Mouse (Mus musculus) bone marrow, adult 2 months (tissue): Measurements from ENCODE around the gene Rcc1l. TPM values are rescaled to one million over a fixed set of nuclear protein-coding genes. Genes with fewer than 3 reads are reported as not detected.
A peak's percentile ranks its signal among the peaks of the same experiment; 100 is the strongest.

ENCODE experiments used
- H3K27ac ChIP-seq: fragments of 200-500 bp; 2 replicates; pipeline ENCODE4 v1.5.1; 2012; ENCODE audit warnings: low read depth, mild to moderate bottlenecking, control low read depth, inconsistent platforms, low read length; ENCODE audit not compliant: control insufficient read depth, poor library complexity, insufficient read depth
- H3K4me1 ChIP-seq: fragments of 200-500 bp; 2 replicates; pipeline ENCODE4 v1.6.1; 2011; ENCODE audit warnings: low read length; ENCODE audit not compliant: control insufficient read depth, insufficient read depth
- H3K4me3 ChIP-seq: fragments of 200-500 bp; replicated peaks from 2 replicates; pipeline ENCODE3; 2011; ENCODE audit warnings: mild to moderate bottlenecking, low read depth, low read length, control low read depth; ENCODE audit not compliant: control insufficient read depth
- CTCF ChIP-seq: fragments of 200-500 bp; IDR thresholded peaks from 2 replicates; pipeline ENCODE4 v1.5.1; 2011; ENCODE audit warnings: low read length, control low read depth; ENCODE audit not compliant: control insufficient read depth, insufficient read depth
- POLR2A ChIP-seq: fragments of 200-500 bp; IDR thresholded peaks from 2 replicates; pipeline ENCODE4 v1.6.1; 2011; ENCODE audit warnings: low read depth, mild to moderate bottlenecking, control low read depth, low read length, borderline replicate concordance; ENCODE audit not compliant: control insufficient read depth
- WGBS: fragments of 180-500 bp; shearing (Covaris S2); methylation state at CpG from one replicate; pipeline ENCODE4 v1.1.7; 2018; 5-methylcytosine and 5-hydroxymethylcytosine counted together
- polyA plus RNA-seq: library from polyadenylated mRNA; stranded (reverse); fragments of >200 nt; gene quantifications from 2 replicates; pipeline ENCODE4 v1.2.4, GENCODE M21; 2011; ENCODE audit warnings: low replicate concordance; ENCODE audit not compliant: missing spikeins, insufficient read depth, insufficient read length

The Rcc1l gene
- polyA plus RNA-seq, 1 experiment = 12.5 TPM

GRCm38 (mm10) chr5:134206721-134207120, 30.1 kb upstream of the Rcc1l start:
- peaks cover 1% of the 10 kb centered on the region; the same call in 1 of the 2 replicates for H3K4me1 ChIP-seq
- no peak overlapping the region for H3K4me3 ChIP-seq
- no peak overlapping the region for H3K27ac ChIP-seq
- no peak for TF ChIP-seq POLR2A
- TF ChIP-seq CTCF = no peak
- WGBS = 24% methylated on average over 10 of the region's 10 CpGs

- no peak for TF ChIP-seq CTCF
- TF ChIP-seq POLR2A = no peak
- H3K27ac ChIP-seq = no peak overlapping the region
- WGBS = 74% methylated on average over 8 of the region's 8 CpGs
- H3K4me3 ChIP-seq = no peak overlapping the region
- no peaks in the 10 kb centered on the region for H3K4me1 ChIP-seq
Measured at GRCm38 (mm10) chr5:134193664-134194063, 17.1 kb upstream of the Rcc1l start.

GRCm38 (mm10) chr5:134188571-134188970, 12.0 kb upstream of the Rcc1l start:
- no peak overlapping the region for H3K27ac ChIP-seq
- H3K4me3 ChIP-seq = no peak overlapping the region
- H3K4me1 ChIP-seq = no peaks in the 10 kb centered on the region; the same call in 1 of the 2 replicates
- 18% methylated on average over 7 of the region's 7 CpGs for WGBS
- no peak for TF ChIP-seq CTCF
- no peak for TF ChIP-seq POLR2A

GRCm38 (mm10) chr5:134186961-134187731, 10.6 kb upstream of the Rcc1l start:
- WGBS = 65% methylated on average over 4 of the region's 4 CpGs
- TF ChIP-seq CTCF (peak; percentile 96), POLR2A (no peak)
- Histone ChIP-seq H3K4me1 (peaks cover 1% of the 10 kb centered on the region; the same call in 1 of the 2 replicates), H3K27ac (no peak overlapping the region), H3K4me3 (no peak overlapping the region)

GRCm38 (mm10) chr5:134186059-134186458, 9.5 kb upstream of the Rcc1l start:
- 87% methylated on average over 3 of the region's 3 CpGs for WGBS
- peaks cover 2% of the 10 kb centered on the region; the same call in 1 of the 2 replicates for H3K4me1 ChIP-seq
- H3K4me3 ChIP-seq = no peak overlapping the region
- TF ChIP-seq CTCF (no peak), POLR2A (no peak)
- H3K27ac ChIP-seq = no peak overlapping the region

GRCm38 (mm10) chr5:134183880-134184808, 7.6 kb upstream of the Rcc1l start, which contains the start of gene Gtf2ird2:
Gene Gtf2ird2, plus strand, starts transcription at chr5:134184019.
- Histone ChIP-seq H3K4me1 (peaks cover 2% of the 10 kb centered on the region; the same call in 1 of the 2 replicates), H3K27ac (peak within 1 kb of the TSS; percentile 95), H3K4me3 (peak within 1 kb of the TSS; percentile 86)
- WGBS = under 1% methylated on average over 92 of the region's 92 CpGs
- TF ChIP-seq CTCF = no peak; the same call in 1 of the 2 replicates
- TF ChIP-seq POLR2A = peak; percentile 17; the same call in 1 of the 2 replicates

GRCm38 (mm10) chr5:134183162-134183561, 6.6 kb upstream of the Rcc1l start:
- Histone ChIP-seq H3K27ac (no peak overlapping the region), H3K4me3 (peak overlapping the region; percentile 86), H3K4me1 (peaks cover 2% of the 10 kb centered on the region; the same call in 1 of the 2 replicates)
- 31% methylated on average over 7 of the region's 7 CpGs for WGBS
- TF ChIP-seq CTCF = no peak
- TF ChIP-seq POLR2A = no peak

- TF ChIP-seq CTCF = no peak
- TF ChIP-seq POLR2A = no peak
- no peak overlapping the region for H3K27ac ChIP-seq
- 56% methylated on average over 4 of the region's 4 CpGs for WGBS
- peaks cover 2% of the 10 kb centered on the region; the same call in 1 of the 2 replicates for H3K4me1 ChIP-seq
- H3K4me3 ChIP-seq = no peak overlapping the region
Measured at GRCm38 (mm10) chr5:134182735-134183134, 6.2 kb upstream of the Rcc1l start.
